Mouse (Mus musculus) thymus, postnatal 36 days (tissue): ENCODE results near the gene Pvr.

Experiments
- DNase-seq, 2 experiments: peaks; one replicate each; pipeline ENCODE4 v3.0.0; 2022; ENCODE audit warnings: mixed read lengths in 2 of 2

The Pvr gene

DNA sequence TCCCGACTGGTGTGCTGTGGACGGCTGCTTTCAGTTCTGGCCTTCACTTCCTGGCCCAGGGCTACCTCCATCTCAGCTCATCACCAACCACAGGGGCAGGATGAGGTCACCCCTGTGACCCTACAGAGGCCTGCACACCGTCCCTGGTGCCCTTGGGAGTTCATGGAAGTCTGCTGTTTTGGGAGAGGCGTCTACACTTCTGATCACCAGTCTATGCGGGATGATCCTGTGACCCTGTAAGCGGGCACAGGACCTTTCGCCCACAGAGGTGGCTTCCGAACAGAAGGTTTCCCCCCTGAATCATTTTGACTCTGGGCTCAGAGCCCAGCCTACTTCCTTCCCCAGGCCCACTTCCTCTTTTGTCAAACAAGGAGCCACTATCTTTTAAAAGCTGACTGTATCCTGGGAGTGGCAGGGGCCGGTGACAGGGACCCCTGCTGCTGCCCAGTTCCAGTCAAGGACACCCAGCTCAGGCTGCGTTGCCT lies 49.8 kb downstream of the Pvr start:
- peak; percentile 51 for DNase-seq

DNA sequence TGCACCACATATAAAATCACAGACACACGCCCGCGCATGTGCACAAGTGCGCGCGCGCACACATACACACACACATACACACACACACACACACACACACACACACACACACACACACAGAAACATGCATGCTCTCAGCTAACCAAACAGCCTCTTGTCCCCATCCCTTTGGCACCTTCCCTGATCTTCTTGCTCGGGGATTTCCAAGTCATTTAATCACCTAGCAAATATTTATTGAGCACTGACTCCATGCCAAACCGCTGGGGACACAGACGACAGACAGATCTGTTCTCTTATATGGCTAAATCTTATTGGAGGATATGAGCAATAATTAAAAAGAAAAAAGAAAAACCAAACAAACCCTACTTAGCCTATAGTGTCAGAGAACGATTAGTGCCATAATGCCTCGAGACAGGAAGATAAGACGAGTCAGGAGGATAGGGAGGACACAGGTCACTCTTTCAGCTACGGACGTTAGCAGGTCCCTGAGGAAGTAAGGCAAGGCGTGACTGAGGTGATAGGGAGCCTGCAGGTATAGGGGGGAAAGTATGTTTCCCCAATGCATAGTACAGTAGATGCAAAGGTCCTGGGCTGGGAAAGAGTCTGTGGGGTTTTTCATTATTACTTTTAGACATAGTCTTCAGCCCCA lies 53.1 kb downstream of the Pvr start:
- no peak for DNase-seq

DNA sequence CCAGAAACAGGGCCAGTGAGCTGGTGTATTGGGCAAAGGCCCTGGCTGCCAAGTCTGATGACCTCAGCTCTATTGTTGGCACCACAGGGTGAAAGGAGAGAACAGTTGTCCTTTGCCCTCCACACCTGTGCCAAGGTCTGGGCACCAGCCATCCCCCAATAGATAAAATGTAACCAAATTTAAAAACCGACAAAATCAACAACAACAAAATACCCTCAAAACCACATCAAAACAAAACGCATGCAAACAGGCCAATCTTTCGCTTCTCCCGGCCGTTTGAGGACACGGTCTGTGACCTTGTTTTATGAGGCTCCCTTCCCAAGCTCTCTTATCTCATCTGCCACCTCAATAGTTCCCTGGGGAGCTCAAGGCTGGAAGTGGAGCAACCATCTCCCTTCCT lies 54.5 kb downstream of the Pvr start:
- DNase-seq = no peak

DNA sequence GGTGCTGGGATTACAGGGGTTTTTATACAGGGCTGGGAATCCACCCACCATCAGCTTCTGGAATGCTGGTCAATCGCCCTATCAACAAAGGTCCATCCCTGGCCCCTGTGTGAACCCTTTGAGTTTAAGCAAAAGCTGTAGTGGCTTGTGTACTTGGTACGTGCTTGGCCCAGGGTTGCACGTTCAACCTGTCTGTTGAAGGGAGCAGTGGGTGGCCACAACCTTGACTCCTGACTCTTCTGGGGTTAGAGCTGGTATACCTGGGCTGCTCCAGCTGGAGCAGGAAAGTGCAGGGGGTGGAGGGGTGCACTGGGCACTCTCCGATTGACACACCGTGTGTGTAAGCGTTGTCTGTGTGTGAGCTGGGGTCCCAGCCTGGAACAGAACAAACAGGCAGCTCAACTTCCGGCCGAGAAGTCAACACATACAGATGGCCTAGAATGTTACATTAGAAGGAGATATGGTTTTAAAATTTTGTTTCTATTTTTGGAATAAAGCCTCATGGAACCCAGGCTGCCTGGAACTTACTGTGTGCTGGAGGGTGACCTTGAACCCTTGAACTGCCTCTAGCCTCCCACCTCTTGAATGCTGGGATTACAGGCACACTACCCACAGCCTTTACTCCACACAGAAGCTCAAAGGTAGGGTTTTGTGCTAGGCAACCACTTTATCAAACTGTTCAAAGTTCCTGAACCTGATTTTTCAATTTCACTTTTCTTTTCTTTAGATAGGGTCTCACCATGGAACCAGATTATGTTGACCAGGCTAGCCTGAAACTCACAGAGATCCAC lies 55.5 kb downstream of the Pvr start:
- DNase-seq = no peak

DNA sequence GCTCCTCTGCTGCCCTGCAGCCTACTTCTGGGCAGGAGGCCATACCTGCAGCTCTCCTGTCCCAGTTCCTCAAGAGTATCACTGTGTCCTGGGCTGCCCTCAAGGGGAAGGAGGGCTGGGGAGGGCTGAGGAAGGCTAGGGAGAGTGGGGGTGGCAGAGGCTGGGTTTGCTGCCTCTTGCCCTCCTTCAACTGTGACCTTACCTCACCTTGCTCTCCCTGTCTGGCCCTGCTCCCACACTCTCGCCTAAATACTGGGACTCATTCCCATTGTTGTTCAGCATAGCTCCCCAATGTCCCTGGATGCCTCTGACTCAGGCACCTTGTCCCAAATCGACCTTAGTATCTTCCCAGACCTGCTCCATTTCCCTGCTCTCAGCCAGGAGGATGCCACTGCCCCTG lies 56.7 kb downstream of the Pvr start:
- DNase-seq = no peak

DNA sequence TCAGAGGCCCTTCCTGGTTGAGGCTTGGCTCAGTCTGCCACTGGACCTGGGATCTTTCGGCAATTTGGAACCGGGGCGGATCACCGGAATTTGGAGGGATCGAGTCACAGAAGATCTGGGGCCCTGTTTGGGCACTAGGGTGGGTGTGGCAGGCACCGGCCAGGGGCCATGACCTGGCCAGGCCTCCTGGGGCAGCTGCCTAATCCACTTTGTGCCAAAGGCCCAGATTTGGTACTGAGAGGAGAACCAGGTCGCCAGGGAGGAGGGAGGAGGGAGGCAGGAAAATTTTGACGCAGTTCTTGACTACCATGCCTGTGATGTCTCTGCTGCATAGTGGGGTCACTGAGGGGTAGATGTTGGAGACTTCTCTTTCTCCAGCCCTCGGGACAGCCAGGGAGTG lies 59.8 kb downstream of the Pvr start, which contains the start of gene Ceacam16:
Ceacam16 (minus strand) TSS at position 101 of the 400 bp plus-strand sequence.
- DNase-seq = no peak

DNA sequence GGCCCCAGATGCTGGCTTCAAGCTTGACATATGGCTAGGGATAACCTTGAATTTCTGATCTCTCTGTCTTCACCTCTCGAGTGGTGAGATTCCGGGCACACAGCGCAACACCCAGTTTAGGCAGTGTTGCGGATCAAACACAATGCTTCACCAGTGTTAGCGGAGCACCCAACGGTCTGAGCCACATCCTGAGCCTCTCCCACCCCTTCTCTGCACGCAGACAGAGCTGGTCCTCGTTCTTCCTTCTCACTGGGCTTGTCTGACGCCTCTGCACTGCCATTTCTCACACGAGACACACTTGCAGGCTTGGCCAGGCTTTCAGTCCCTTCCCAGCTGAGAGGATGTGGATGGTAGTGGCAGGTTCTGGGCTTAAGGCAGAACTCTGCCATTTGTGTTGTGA lies 61.2 kb downstream of the Pvr start:
- peak; percentile 40 to 58 for DNase-seq

DNA sequence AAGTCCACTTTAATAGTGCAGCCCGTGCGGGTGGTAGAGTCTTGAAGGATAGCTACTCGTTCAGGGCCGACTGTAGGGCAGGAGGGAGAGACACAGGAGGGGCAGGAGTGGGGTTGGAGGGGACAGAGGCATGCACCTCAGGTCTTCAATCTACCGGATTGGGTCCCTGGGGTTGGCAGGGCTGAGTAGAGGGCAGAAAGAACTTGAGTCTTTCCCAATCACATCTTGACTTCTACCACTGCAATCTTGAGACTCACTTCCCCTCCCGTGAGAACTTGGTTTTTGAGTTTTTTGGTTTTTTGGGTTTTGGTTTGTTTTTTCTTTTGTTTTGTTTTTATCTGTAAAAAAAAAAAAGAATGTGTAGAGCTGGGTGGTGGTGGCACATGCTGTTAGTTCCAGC lies 64.7 kb downstream of the Pvr start:
- no peak for DNase-seq

DNA sequence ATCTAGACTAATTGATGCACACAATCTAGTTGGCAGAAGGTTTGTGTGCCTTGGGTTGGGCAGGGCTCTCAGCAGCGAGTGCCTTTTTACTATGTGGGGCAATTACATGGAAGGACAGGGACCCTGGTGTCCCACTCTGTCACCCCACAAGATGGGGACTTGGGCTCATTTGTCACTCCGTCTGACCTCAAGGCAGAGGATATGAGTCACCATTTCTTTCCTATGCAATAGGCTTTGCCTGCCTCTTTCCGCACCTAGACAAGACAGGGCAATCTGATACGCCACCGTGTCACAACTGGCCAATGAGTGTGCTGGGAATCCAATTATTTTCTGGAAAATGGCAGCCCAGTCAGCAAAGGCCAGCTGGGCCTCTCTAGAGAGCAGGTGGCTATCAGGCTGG lies 65.3 kb downstream of the Pvr start:
- no peak for DNase-seq
